Mouse (Mus musculus) yolk sac, embryonic 10.5 days (tissue): ENCODE results near the gene Efcab6.
A peak's percentile ranks its signal among the peaks of the same experiment; 100 is the strongest.

ENCODE experiments used
- DNase-seq: peaks from one replicate; pipeline ENCODE4 v3.0.0-alpha.2; 2017; ENCODE audit warnings: low spot score

Efcab6 gene

GRCm38 (mm10) chr15:84058841-84059240 lies 6.3 kb downstream of the Efcab6 start:
- DNase-seq: no peak

DNA sequence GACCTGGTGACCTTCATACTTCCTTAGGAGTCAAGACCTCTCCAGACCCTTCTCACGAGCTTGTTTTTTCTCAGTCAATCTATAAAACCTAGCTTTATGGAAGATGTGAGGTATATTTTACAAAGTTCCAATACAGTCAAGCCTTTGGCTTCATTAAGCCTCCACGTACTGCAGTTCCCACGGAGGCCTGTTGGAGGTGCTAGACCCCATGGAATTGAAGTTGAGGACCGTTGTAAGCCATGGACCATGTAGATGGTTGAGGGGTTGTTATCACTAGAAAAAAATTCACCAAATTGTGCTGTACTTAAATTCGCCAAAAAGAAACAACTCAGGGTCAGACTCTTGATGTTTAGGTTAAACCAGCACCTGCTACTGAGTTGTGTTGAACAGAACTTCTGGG lies 9.1 kb downstream of the Efcab6 start:
- DNase-seq: no peak

DNA sequence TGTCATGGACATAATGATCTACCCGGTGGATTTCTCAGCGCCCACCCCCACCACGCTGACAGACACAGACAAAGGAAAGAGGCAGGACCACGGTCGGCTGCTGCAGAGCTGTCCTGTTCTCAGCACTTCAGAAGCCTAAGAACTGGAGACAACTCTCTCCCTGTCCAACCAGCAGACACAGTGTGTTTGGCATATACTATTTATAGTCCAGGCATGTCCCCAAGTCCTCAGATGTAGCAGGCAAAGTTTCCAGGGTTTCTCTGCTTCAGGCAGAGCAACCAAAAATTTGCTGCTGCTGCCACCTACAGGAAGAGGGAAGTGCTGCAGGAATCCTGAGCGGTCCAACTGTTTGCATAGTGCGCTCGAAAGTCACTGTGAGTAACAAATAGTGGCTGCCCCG lies 11.3 kb downstream of the Efcab6 start:
- DNase-seq: peak; percentile 26

- DNase-seq: no peak
Observed at GRCm38 (mm10) chr15:84053240-84053639, 11.9 kb downstream of the Efcab6 start.

DNA sequence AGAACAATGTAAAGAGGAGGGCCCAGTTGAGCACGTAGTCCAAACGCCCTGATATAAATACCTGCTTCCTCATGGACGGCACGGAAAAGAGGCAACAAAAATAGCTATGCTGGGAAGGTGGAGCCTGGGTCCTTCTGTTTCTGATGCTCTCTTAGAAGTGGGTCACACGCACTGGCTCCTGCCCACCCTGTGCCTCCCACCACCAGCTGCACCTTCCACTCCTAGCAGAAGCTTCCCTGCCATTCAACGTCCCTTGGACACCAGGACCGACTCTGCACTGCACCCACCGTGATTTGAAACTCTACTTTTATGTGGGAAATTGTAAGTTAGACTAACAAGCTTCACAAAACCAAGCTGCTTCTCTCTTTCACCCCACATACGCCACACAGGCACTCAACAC lies 12.8 kb downstream of the Efcab6 start:
- no peak for DNase-seq

- no peak for DNase-seq
Observed at GRCm38 (mm10) chr15:84049570-84049969, 15.6 kb downstream of the Efcab6 start.

DNA sequence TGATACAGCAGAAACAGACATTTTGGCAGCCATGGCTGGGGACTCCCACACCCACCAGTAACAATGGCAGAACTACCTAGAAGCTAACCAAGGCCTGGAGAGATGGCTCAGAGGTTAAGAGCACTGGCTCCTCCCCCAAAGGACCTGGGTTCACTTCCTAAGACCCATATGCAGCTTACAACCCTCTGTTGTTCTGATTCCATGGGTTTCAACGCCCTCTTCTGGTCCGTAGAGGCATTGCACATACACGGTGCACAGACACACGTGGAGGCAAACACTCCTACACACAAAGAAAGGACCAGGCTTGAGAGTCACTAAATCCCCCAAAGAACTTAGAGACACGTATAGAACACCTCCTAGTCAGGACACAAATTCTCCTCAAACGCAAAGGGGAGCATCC lies 19.6 kb downstream of the Efcab6 start:
- no peak for DNase-seq

GRCm38 (mm10) chr15:84037067-84037466 lies 28.1 kb downstream of the Efcab6 start:
- DNase-seq: no peak

GRCm38 (mm10) chr15:84025651-84026050 lies 39.5 kb downstream of the Efcab6 start:
- no peak for DNase-seq

- no peak for DNase-seq
Observed at GRCm38 (mm10) chr15:84024851-84025250, 40.3 kb downstream of the Efcab6 start.

GRCm38 (mm10) chr15:84009366-84010083 lies 55.7 kb downstream of the Efcab6 start:
- no peak for DNase-seq

DNA sequence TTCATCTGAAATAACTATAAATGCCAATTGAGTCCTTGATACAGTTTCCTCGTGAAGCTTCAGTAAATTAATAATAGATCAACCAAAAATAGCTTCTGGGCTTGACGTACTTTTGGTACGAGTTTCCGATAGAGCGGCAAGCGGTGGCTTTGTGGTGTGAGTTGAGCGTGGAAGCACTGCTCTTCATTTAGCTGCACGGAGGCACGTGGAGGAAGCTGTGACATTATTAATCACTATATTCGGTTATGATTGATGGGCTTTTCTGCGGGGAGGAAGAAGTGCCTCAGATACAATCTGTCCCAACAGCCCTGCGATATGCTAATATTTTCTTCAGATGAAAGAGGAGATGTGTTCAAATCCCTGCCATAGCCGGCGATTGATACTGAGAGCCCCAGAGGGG lies 60.9 kb downstream of the Efcab6 start:
- no peak for DNase-seq

DNA sequence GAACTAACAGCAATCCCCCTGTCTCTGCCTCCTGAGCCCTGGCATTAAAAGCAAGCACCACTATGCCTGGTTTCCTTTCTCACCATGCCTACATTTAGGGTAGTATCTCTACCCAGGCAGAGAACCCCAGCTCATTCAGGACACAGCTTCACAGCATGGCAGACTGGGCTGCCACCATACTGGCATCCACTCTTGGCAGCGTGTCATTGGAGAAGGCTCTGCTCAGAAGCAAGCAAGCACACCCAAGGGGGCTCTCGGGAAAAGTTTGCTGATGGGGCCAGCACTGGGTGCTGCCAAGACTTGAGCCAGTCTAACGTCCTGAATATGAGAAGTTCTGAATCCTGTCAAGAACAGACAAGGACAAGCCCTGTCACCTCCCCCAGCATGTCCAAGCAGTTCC lies 66.1 kb downstream of the Efcab6 start:
- no peak for DNase-seq

- no peak for DNase-seq
Observed at GRCm38 (mm10) chr15:83998586-83998985, 66.6 kb downstream of the Efcab6 start.

DNA sequence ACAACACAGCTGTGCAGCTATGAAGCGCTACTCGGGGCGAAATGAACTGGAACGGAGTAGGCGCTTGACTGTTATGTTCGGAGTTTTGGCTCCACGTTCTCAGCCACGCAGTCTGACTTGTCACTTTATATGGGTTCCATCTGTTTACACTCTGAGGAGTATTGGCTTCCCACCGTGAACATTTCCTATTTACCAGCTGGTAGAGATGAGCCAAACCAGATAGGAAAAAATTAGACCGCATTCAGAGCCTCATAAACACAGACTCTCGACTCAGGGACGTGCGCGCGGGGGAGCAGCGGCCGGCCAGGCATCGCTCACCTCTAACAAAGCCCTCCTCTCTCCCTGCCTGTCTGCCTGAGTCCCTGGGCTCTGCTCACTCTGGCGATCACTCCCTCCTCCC lies 67.1 kb downstream of the Efcab6 start:
- no peak for DNase-seq

- no peak for DNase-seq
Observed at GRCm38 (mm10) chr15:83997550-83997949, 67.6 kb downstream of the Efcab6 start.

GRCm38 (mm10) chr15:83996864-83997263 lies 68.3 kb downstream of the Efcab6 start:
- DNase-seq: no peak

- DNase-seq: no peak
Observed at GRCm38 (mm10) chr15:83992191-83992590, 73.0 kb downstream of the Efcab6 start.

DNA sequence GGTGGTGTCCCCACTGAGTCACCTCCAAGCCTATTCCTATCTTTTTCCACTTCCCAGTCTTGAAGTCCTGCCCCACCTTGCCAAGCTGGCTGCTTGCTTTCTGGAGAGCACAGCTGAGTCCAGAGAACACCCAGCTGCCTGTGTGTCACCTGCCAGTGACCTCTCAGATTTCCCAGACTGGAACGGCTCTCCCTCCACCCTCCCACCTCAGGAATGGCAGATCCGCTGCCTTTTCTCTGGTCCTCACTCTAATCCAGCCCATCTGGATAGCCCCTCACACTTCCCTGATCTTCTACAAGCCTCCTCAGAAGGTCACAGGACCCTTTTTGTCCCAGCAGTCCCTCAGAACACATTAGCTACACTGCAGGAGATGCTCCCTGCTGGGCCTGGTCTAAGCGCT lies 73.7 kb downstream of the Efcab6 start:
- DNase-seq: peak; percentile 2

DNA sequence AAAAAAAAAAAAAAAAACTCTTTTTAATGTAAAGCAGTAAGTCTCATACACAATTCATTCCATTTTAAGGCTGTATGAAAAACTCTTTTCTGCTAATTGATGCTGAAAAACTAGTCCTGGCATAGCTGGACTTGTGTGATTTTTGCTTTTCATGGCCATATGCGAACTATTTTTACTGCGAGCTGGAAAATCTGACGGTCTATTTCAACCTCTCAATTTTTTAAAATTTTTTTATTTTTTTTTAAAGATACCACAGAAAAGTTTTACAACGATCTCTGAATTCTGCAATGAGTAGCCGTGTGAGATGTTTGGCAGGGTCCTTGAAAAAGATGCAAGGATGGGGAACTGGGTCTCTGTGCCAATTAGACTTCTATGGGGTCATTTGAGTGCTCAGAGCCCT lies 75.9 kb downstream of the Efcab6 start:
- DNase-seq: no peak

- no peak for DNase-seq
Observed at GRCm38 (mm10) chr15:83988087-83988486, 77.1 kb downstream of the Efcab6 start.

GRCm38 (mm10) chr15:83982186-83982936 lies 82.8 kb downstream of the Efcab6 start:
- no peak for DNase-seq

GRCm38 (mm10) chr15:83978865-83979264 lies 86.3 kb downstream of the Efcab6 start:
- DNase-seq: no peak

DNA sequence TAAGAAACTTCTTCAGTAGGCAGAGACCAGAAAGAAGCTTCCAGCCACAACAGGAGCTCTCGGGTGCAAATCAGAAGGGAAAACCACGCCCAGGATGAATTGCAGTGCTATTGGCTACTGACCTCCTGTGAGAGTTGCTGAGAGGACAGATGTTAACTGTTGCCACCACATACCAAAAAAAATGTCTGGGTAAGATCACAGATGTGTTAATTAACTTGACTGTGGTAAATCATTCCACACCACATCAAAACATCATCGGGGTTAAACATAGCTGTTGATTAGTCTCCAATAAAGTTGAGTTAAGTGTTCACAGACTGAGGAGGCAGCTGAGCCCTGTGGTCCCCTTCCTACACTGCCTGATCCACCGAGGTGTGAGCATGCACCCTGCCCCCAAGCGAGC lies 88.1 kb downstream of the Efcab6 start:
- no peak for DNase-seq
